Mouse (Mus musculus): ENCODE measurements at regions not wholly inside any gene's neighbourhood (a gene's known extent, or its start where the extent isn't known, plus 50 kb on each side); places are given as distances from the start of the nearest gene placed in this dataset.

- Histone ChIP-seq H3K4me3 (replicated peaks; ENCODE audit: low read depth, low read length) (no peak overlapping the region), H3K4me2 (ENCODE audit: low read length) (no peak overlapping the region), H3K27me3 (ENCODE audit: control insufficient read depth, insufficient read depth, low read length) (no peaks in the 10 kb centered on the region), H3K36me3 (ENCODE audit: control insufficient read depth, insufficient read depth, low read length) (no peaks in the 10 kb centered on the region), H3K9ac (replicated peaks; ENCODE audit: low read length) (no peak overlapping the region), H3K4me1 (ENCODE audit: control insufficient read depth, insufficient read depth, low read length) (peaks cover 11% of the 10 kb centered on the region; the same call in 1 of the 2 replicates), H3K27ac (replicated peaks; ENCODE audit: low read depth, low read length) (no peak overlapping the region), H3K9me3 (ENCODE audit: control insufficient read depth, low read length) (no peaks in the 10 kb centered on the region)
- 41% methylated on average over 3 of the region's 3 CpGs for WGBS
- ATAC-seq (ENCODE audit: low FRiP score, low TSS enrichment) (no peak), DNase-seq (no peak)
Observed at GRCm38 (mm10) chr1:72944221-72944620, 69.5 kb upstream of the Igfbp5 start.

DNA sequence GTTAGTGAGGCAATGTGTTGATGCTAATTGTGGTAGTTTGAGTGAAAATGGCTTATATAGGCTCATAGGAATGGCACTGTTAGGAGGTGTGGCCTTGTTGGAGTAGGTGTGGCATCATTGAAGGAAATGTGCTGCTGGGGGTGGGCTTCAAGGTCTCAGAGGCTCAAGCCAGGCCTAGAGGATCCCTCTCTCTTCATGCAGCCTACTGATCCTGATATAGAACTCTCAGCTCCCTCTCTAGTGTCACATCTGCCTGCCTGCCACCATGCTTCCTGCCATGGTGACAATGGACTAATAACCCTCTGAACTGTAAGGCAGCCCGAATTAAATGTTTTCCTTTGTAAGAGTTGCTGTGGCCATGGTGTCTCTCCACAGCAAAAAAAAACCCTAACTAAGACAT is 68.4 kb upstream of the Igfbp5 start:
- H3K9ac ChIP-seq (replicated peaks; ENCODE audit: low read length) = no peak overlapping the region
- ATAC-seq (ENCODE audit: low FRiP score, low TSS enrichment) (no peak), DNase-seq (no peak)
- peaks cover 11% of the 10 kb centered on the region; the same call in 1 of the 2 replicates for H3K4me1 ChIP-seq (ENCODE audit: control insufficient read depth, insufficient read depth, low read length)
- WGBS = 100% methylated on average over 1 of the region's 1 CpGs
- H3K27ac ChIP-seq (replicated peaks; ENCODE audit: low read depth, low read length) = no peak overlapping the region
- no peaks in the 10 kb centered on the region for H3K9me3 ChIP-seq (ENCODE audit: control insufficient read depth, low read length)
- H3K4me3 ChIP-seq (replicated peaks; ENCODE audit: low read depth, low read length) = no peak overlapping the region
- no peak overlapping the region for H3K4me2 ChIP-seq (ENCODE audit: low read length)
- H3K36me3 ChIP-seq (ENCODE audit: control insufficient read depth, insufficient read depth, low read length) = no peaks in the 10 kb centered on the region
- no peaks in the 10 kb centered on the region for H3K27me3 ChIP-seq (ENCODE audit: control insufficient read depth, insufficient read depth, low read length)

GRCm38 (mm10) chr1:72942351-72942750 is 67.7 kb upstream of the Igfbp5 start:
- no peak overlapping the region for H3K27ac ChIP-seq (replicated peaks; ENCODE audit: low read depth, low read length)
- H3K9ac ChIP-seq (replicated peaks; ENCODE audit: low read length) = no peak overlapping the region
- H3K36me3 ChIP-seq (ENCODE audit: control insufficient read depth, insufficient read depth, low read length) = no peaks in the 10 kb centered on the region
- H3K4me2 ChIP-seq (ENCODE audit: low read length) = no peak overlapping the region
- no peak overlapping the region for H3K4me3 ChIP-seq (replicated peaks; ENCODE audit: low read depth, low read length)
- H3K9me3 ChIP-seq (ENCODE audit: control insufficient read depth, low read length) = no peaks in the 10 kb centered on the region
- H3K27me3 ChIP-seq (ENCODE audit: control insufficient read depth, insufficient read depth, low read length) = no peaks in the 10 kb centered on the region
- peaks cover 11% of the 10 kb centered on the region; the same call in 1 of the 2 replicates for H3K4me1 ChIP-seq (ENCODE audit: control insufficient read depth, insufficient read depth, low read length)
- 81% methylated on average over 9 of the region's 9 CpGs for WGBS
- ATAC-seq (ENCODE audit: low FRiP score, low TSS enrichment) = no peak
- DNase-seq = no peak

DNA sequence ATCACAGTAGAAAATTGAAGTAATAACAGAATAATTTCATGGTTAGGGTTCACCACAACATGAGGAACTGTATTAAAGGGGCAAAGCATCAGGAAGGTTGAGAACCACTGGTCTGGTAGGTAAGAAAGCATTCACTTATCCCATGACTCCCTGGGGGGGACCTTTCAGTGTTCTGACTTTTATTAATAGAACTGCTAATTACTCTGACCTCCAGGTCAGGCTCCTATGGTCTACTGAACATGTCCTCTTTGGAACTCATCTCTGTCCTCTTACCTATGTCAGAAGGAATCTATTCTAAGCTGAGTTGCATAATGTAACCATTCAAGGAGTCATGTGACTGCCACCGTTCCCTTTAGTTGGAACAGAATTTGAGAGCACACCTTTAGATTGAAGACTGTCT is 65.3 kb upstream of the Igfbp5 start:
- Histone ChIP-seq H3K27ac (replicated peaks; ENCODE audit: low read depth, low read length) (no peak overlapping the region), H3K4me1 (ENCODE audit: control insufficient read depth, insufficient read depth, low read length) (peaks cover 2% of the 10 kb centered on the region; the same call in 1 of the 2 replicates)

DNA sequence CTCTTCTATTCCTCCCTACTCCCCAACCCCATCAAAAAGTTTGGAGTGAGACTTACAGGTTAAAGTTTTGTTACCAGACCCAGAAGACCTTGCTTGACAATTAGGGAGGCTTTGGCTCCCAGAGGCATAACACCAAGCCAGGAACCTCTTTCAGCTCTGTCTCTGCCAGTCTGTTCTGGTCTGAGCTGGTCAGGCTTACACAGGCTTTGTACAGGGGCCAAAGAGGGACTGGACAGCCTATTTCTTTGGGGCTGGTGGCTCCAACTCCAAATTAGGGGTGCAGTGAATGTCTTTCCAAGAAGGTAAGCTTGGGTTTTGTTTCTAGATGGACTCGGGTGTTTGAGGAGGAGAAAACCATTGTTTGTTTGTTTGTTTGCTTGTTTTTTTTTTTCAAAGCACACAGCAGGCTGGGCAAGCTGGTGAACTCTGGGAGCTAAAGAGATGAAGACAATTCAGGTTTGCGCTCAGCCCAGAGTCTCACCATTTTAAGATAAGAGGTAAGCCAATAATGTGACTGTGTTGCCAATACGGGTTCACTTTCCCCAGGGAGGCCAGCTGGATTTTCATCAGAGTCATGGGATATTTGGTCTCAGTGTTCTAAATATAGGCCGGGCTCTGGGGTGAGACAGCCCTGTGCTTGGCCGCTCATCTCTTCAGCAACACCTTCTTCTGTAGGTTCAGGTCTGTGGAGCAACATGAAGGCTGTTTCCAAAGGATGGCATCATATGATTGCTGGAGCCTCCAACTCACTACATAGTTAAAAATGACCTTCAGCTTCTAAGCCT is 62.2 kb upstream of the Igfbp5 start:
- Histone ChIP-seq H3K9me3 (ENCODE audit: control insufficient read depth, low read length) (no peaks in the 10 kb centered on the region), H3K27ac (replicated peaks; ENCODE audit: low read depth, low read length) (no peak overlapping the region), H3K27me3 (ENCODE audit: control insufficient read depth, insufficient read depth, low read length) (no peaks in the 10 kb centered on the region), H3K4me1 (ENCODE audit: control insufficient read depth, insufficient read depth, low read length) (no peaks in the 10 kb centered on the region), H3K9ac (replicated peaks; ENCODE audit: low read length) (no peak overlapping the region), H3K4me3 (replicated peaks; ENCODE audit: low read depth, low read length) (no peak overlapping the region), H3K4me2 (ENCODE audit: low read length) (no peak overlapping the region), H3K36me3 (ENCODE audit: control insufficient read depth, insufficient read depth, low read length) (no peaks in the 10 kb centered on the region)
- no peak for DNase-seq
- 90% methylated on average over 5 of the region's 5 CpGs for WGBS
- no peak for ATAC-seq (ENCODE audit: low FRiP score, low TSS enrichment)

More for the DNA sequence above, 65.3 kb upstream of the Igfbp5 start:
- H3K9ac ChIP-seq (replicated peaks; ENCODE audit: low read length) = no peak overlapping the region
- H3K36me3 ChIP-seq (ENCODE audit: control insufficient read depth, insufficient read depth, low read length) = no peaks in the 10 kb centered on the region
- DNase-seq (no peak), ATAC-seq (ENCODE audit: low FRiP score, low TSS enrichment) (no peak)
- no peak overlapping the region for H3K4me3 ChIP-seq (replicated peaks; ENCODE audit: low read depth, low read length)
- no peaks in the 10 kb centered on the region for H3K9me3 ChIP-seq (ENCODE audit: control insufficient read depth, low read length)
- WGBS = 82% methylated on average over 1 of the region's 1 CpGs
- no peaks in the 10 kb centered on the region for H3K27me3 ChIP-seq (ENCODE audit: control insufficient read depth, insufficient read depth, low read length)
- H3K4me2 ChIP-seq (ENCODE audit: low read length) = no peak overlapping the region

DNA sequence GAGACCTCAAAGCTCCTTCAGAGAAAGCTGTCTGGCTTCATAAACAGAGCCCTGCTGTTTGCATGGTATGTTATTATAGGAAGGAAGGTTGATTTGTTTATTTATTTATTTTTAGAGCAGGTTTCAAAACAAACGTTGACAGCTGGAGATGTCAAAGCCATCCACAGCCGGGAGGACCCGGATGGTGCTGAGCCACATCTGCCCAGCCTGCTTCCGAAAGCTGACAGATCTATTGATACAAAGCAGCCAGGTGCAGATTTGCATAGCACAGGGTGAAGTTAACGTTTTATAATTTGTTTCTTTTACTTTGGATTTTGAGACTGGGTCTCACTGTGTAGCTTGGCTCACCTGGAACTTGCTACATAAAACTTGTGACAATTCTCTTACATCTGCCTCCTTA is 61.5 kb upstream of the Igfbp5 start:
- no peak overlapping the region for H3K9ac ChIP-seq (replicated peaks; ENCODE audit: low read length)
- no peaks in the 10 kb centered on the region for H3K27me3 ChIP-seq (ENCODE audit: control insufficient read depth, insufficient read depth, low read length)
- no peak overlapping the region for H3K4me3 ChIP-seq (replicated peaks; ENCODE audit: low read depth, low read length)
- H3K27ac ChIP-seq (replicated peaks; ENCODE audit: low read depth, low read length) = no peak overlapping the region
- DNase-seq (no peak), ATAC-seq (ENCODE audit: low FRiP score, low TSS enrichment) (no peak)
- WGBS = 65% methylated on average over 5 of the region's 5 CpGs
- H3K4me1 ChIP-seq (ENCODE audit: control insufficient read depth, insufficient read depth, low read length) = no peaks in the 10 kb centered on the region
- H3K4me2 ChIP-seq (ENCODE audit: low read length) = no peak overlapping the region
- no peaks in the 10 kb centered on the region for H3K9me3 ChIP-seq (ENCODE audit: control insufficient read depth, low read length)
- no peaks in the 10 kb centered on the region for H3K36me3 ChIP-seq (ENCODE audit: control insufficient read depth, insufficient read depth, low read length)

DNA sequence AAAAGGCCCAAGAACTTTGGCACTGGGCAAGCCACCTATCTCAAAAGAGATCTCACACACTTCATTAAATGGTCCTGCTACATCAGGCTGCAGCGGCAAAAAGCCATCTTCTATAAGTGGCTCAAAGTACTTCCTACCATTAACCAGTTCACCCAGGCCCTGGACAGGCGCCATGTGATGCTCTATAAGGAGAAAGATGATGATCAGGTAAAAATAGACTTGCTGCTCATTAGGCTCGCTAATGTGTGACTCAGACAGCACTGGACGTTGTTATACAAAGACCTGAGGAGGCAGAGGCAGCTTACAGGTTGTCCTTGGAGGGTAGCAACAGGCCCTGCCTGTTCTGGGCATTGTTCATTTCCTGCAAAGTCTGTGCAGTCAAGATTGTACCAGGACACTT is 60.4 kb upstream of the Igfbp5 start:
- Histone ChIP-seq H3K9ac (replicated peaks; ENCODE audit: low read length) (no peak overlapping the region), H3K27me3 (ENCODE audit: control insufficient read depth, insufficient read depth, low read length) (no peaks in the 10 kb centered on the region), H3K36me3 (ENCODE audit: control insufficient read depth, insufficient read depth, low read length) (no peaks in the 10 kb centered on the region), H3K4me2 (ENCODE audit: low read length) (no peak overlapping the region), H3K9me3 (ENCODE audit: control insufficient read depth, low read length) (no peaks in the 10 kb centered on the region), H3K27ac (replicated peaks; ENCODE audit: low read depth, low read length) (no peak overlapping the region), H3K4me1 (ENCODE audit: control insufficient read depth, insufficient read depth, low read length) (no peaks in the 10 kb centered on the region), H3K4me3 (replicated peaks; ENCODE audit: low read depth, low read length) (no peak overlapping the region)
- DNase-seq (no peak), ATAC-seq (ENCODE audit: low FRiP score, low TSS enrichment) (no peak)
- WGBS = 88% methylated on average over 4 of the region's 4 CpGs

DNA sequence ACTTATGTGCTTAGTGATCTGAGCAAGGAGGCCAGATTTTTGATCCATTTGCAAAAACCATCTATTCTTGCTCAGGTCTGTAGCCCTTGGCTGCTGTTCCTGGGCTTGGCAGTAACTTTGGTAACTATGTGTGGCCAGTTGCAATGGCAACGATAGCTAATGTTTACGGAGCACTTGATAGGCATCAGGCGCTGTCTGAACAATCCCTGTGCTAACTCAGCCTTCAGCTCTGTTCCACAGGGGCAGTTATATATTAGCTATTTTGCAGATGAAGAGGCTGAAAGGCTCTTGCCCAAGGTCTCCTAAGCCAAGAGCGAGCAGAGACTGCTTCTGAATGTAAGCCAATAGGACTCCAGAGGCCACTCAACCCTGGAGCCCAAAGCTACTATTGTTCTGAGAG is 55.1 kb upstream of the Igfbp5 start:
- Histone ChIP-seq H3K4me3 (replicated peaks; ENCODE audit: low read depth, low read length) (no peak overlapping the region), H3K36me3 (ENCODE audit: control insufficient read depth, insufficient read depth, low read length) (no peaks in the 10 kb centered on the region), H3K4me1 (ENCODE audit: control insufficient read depth, insufficient read depth, low read length) (no peaks in the 10 kb centered on the region), H3K27ac (replicated peaks; ENCODE audit: low read depth, low read length) (no peak overlapping the region), H3K9me3 (ENCODE audit: control insufficient read depth, low read length) (no peaks in the 10 kb centered on the region), H3K4me2 (ENCODE audit: low read length) (no peak overlapping the region), H3K27me3 (ENCODE audit: control insufficient read depth, insufficient read depth, low read length) (no peaks in the 10 kb centered on the region), H3K9ac (replicated peaks; ENCODE audit: low read length) (no peak overlapping the region)
- DNase-seq (no peak), ATAC-seq (ENCODE audit: low FRiP score, low TSS enrichment) (no peak)
- 92% methylated on average over 4 of the region's 4 CpGs for WGBS
